Mouse (Mus musculus): ENCODE measurements around the gene Vmn1r77.
"Not testable (repeated sequence)": the region's sequence is repeated elsewhere in the genome, so short reads cannot be mapped to it uniquely, and the experiment has no call there.

Vmn1r77 gene

DNA sequence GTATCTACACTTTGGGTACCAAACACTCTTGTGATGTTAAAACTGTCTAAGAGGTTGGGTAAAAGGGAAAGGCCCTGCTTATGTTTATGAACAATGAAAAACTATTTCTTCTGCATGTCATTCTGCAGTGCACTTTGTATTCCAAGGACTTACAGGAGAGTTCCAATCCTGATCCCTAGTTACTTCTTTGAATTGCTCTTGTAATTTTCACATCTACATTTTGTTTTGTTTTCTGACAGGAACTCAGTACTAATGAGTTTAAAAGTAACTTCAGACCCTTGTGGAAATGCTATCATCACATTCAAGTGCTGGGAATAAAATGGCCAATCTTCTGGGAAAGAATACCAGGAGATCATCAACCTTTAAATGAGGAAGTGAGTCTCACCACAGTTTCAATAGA is at the start of gene Vmn1r77:
Gene Vmn1r77, plus strand, starts transcription at position 301 of the 400 bp plus-strand sequence.
- DNase-seq (ENCODE audit: low read depth, low spot score) = not testable (repeated sequence)

- not testable (repeated sequence) for DNase-seq (ENCODE audit: low read depth, low spot score)
Measured at GRCm38 (mm10) chr7:12011491-12011890, 25.1 kb upstream of the Vmn1r77 start.

DNA sequence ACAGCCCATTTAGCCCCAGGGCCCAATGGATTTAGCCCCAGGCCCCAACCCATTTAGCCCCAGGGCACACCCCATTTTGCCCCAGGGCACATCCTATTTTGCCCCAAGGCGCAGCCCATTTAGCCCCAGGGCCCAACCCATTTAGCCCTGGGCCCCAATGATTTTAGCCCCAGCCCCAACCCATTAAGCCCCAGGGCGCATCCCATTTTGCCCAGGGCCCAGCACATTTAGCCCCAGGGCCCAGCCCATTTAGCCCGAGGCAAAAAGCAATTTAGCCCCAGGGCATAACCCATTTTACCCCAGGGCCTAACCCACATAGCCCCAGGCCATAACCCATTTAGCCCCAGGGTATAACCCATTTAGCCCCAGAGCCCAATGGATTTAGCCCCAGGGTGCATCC is 24.2 kb upstream of the Vmn1r77 start:
- not testable (repeated sequence) for DNase-seq (ENCODE audit: low read depth, low spot score)

DNA sequence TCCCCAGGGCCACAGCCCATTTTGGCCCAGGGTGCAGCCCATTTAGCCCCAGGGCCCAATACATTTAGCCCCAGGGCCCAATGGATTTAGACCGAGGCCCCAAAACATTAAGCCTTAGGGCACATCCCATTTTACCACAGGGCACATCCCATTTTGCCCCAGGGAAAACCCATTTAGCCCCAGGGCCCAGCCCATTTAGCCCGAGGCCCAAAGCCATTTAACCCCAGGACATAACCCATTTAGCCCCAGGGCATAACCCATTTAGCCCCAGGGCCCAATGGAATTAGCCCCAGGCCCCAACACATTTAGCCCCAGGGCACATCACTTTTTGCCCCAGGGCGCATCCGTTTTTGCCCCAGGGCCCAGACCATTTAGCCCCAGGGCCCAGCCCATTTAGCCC is 23.4 kb upstream of the Vmn1r77 start:
- no peak for DNase-seq (ENCODE audit: low read depth, low spot score)

DNA sequence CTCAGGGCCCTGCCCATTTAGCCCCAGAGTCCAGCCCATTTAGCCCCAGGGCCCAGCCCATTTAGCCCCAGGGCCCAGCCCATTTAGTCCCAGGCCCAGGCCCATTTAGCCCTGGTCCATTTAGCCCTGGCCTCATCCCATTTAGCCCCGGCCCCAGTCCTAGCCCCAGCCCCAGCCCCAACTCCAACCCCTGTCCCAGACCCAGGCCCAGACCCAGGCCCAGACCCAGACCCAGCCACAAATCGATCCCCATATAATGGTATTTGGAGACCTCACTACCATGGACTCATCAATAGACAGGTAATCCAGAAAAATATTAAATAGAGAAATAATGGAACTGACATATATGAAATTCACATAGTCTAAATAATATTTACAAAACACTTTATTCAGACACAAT is 18.7 kb upstream of the Vmn1r77 start:
- not testable (repeated sequence) for DNase-seq (ENCODE audit: low read depth, low spot score)

GRCm38 (mm10) chr7:12040664-12041063 is 4.1 kb downstream of the Vmn1r77 start:
- DNase-seq (ENCODE audit: low read depth, low spot score) = no peak

Measured in embryo, embryonic 11.5 days (tissue).